Mouse (Mus musculus) midbrain, postnatal 0 days (tissue): Measurements from ENCODE around the gene Hexb. TPM values are rescaled to one million over a fixed set of nuclear protein-coding genes. Genes with fewer than 3 reads are reported as not detected.

Source experiments
- ATAC-seq: fragments of 200-750 bp; cut with Nextera tagmentation; 2 replicates; pipeline ENCODE4 v1.8.0; 2017; ENCODE audit warnings: moderate number of reproducible peaks, mild to moderate bottlenecking, moderate TSS enrichment, moderate library complexity; ENCODE audit not compliant: low FRiP score
- DNase-seq: peaks from one replicate; pipeline ENCODE4 v3.0.0-alpha.2; 2015; ENCODE audit warnings: low spot score
- H3K27ac ChIP-seq: fragments of 300-500 bp; sonication (generic); 2 replicates; pipeline ENCODE4 v1.5.1; 2014; ENCODE audit warnings: low read depth, mild to moderate bottlenecking, low read length, mixed read lengths
- H3K27me3 ChIP-seq: fragments of 300-500 bp; sonication (generic); 2 replicates; pipeline ENCODE4 v1.6.1; 2014; ENCODE audit warnings: low read length, control low read depth, mixed read lengths; ENCODE audit not compliant: insufficient read depth
- H3K36me3 ChIP-seq: fragments of 300-500 bp; sonication (generic); 2 replicates; pipeline ENCODE4 v1.6.1; 2014; ENCODE audit warnings: low read length, control low read depth, mixed read lengths; ENCODE audit not compliant: insufficient read depth
- H3K4me1 ChIP-seq: fragments of 300-500 bp; sonication (generic); 2 replicates; pipeline ENCODE4 v1.6.1; 2014; ENCODE audit warnings: mild to moderate bottlenecking, control low read depth, antibody characterized with exemption, low read length, mixed read lengths; ENCODE audit not compliant: insufficient read depth
- H3K4me2 ChIP-seq: fragments of 300-500 bp; sonication (generic); 2 replicates; pipeline ENCODE4 v1.6.1; 2014; ENCODE audit warnings: low read depth, mild to moderate bottlenecking, low read length, mixed read lengths; ENCODE audit not compliant: poor library complexity, severe bottlenecking
- H3K4me3 ChIP-seq: fragments of 300-500 bp; sonication (generic); 2 replicates; pipeline ENCODE4 v1.5.1; 2014; ENCODE audit warnings: low read depth, mild to moderate bottlenecking, low read length, moderate library complexity
- H3K9ac ChIP-seq: fragments of 300-500 bp; sonication (generic); replicated peaks from 2 replicates; pipeline ENCODE4 v1.6.1; 2014; ENCODE audit warnings: mild to moderate bottlenecking, low read length, moderate library complexity, mixed read lengths; ENCODE audit not compliant: poor library complexity, severe bottlenecking
- H3K9me3 ChIP-seq: fragments of 300-500 bp; sonication (generic); 2 replicates; pipeline ENCODE4 v1.6.1; 2016; ENCODE audit warnings: low read length, control low read depth
- CTCF ChIP-seq: IDR thresholded peaks from 2 replicates; pipeline ENCODE4 v1.5.1; 2016; ENCODE audit warnings: antibody characterized with exemption, mild to moderate bottlenecking
- WGBS: fragments of 180-500 bp; shearing (Covaris S2); extraction: QIAGEN DNeasy Blood & Tissue Kit; methylation state at CpG from one replicate; pipeline ENCODE4 v1.1.7; 2014; 5-methylcytosine and 5-hydroxymethylcytosine counted together
- polyA plus RNA-seq: library from polyadenylated mRNA; unstranded; fragments of >200 nt; fragmentation: Nextera tagmentation; extraction: Ambion mirVana; gene quantifications from 2 replicates; pipeline ENCODE4 v1.2.1, GENCODE M21; 2015
- total RNA-seq: library from RNA; depleted of rRNA; stranded (reverse); fragments of >200 nt; gene quantifications from 2 replicates; pipeline ENCODE4 v1.2.3, GENCODE M21; 2014

Hexb gene
- total and polyA plus RNA-seq, 2 experiments from 2014 or later: 57.7 to 70.5 TPM

DNA sequence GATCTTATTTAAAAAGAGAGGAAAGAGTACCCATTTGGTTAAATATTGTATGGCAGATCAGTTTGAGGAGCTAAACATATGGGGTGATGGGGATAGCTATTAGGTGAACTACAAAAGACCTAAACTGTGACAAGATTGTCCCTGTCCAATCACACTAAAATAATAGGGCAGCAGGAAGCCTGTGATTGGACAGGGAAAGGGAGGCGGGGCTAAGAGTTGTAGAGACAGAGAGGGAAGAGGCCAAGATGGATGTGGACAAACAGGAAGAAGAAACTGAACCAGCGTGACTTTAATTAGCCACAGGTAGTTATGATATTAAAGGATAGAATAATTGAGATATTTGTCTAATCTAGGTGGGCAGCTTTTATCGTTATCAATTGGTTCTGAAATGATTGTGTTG, 21.9 kb upstream of the Hexb start:
- H3K9me3 ChIP-seq: no peaks in the 10 kb centered on the region

DNA sequence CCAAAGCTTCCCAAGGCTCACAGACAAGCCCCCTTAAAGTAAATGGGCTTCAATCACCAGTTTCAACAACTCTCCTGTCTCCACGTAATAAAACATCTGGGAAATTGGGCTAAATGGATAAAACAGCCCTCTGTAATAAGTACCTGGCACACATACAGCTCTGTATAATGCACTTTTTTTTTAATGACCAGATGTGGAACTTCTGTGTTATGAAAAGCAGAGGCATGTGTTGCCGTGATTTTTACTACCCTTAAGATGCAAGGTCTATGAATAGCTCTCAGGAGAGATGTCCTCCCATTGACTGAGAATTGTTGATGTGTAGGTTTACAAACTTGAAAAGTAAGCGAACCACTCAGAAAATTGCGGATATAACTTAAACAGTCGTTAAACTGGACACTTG, 18.0 kb upstream of the Hexb start:
- Histone ChIP-seq H3K36me3 (no peaks in the 10 kb centered on the region), H3K27me3 (no peaks in the 10 kb centered on the region), H3K27ac (no peak overlapping the region), H3K9me3 (no peaks in the 10 kb centered on the region), H3K4me1 (no peaks in the 10 kb centered on the region), H3K9ac (no peak overlapping the region), H3K4me2 (no peak overlapping the region), H3K4me3 (no peak overlapping the region)
- no peak for TF ChIP-seq CTCF
- DNase-seq (no peak), ATAC-seq (no peak)
- 89% methylated on average over 5 of the region's 5 CpGs for WGBS

More for the DNA sequence above, 21.9 kb upstream of the Hexb start:
- Histone ChIP-seq H3K4me1 (no peaks in the 10 kb centered on the region), H3K9ac (no peak overlapping the region), H3K4me3 (no peak overlapping the region), H3K27ac (no peak overlapping the region), H3K36me3 (no peaks in the 10 kb centered on the region), H3K4me2 (no peak overlapping the region), H3K27me3 (no peaks in the 10 kb centered on the region)
- no peak for TF ChIP-seq CTCF
- ATAC-seq (no peak), DNase-seq (no peak)
- 95% methylated on average over 3 of the region's 3 CpGs for WGBS

DNA sequence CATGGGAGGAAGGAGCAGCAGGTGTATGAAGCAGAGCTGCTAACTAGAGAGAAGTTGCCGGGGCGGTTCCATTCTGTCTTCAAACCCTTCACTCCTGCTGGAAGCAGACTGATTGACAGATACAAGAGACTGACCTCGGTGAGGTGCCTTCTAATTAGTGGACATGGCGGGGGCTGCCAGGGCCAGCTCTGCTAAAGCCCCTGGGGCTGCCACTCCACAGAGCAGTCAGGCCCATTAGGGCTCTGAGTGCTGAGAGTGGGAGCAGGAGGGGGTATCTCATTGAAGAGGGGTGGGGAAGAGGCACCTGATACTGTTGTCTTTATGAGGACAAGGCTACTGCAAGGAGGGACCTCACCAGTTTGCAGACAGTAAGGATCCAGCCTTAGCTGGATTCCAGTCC, 17.4 kb upstream of the Hexb start:
- peak; percentile 47; the same call in 1 of the 2 replicates for ATAC-seq
- no peak for DNase-seq

DNA sequence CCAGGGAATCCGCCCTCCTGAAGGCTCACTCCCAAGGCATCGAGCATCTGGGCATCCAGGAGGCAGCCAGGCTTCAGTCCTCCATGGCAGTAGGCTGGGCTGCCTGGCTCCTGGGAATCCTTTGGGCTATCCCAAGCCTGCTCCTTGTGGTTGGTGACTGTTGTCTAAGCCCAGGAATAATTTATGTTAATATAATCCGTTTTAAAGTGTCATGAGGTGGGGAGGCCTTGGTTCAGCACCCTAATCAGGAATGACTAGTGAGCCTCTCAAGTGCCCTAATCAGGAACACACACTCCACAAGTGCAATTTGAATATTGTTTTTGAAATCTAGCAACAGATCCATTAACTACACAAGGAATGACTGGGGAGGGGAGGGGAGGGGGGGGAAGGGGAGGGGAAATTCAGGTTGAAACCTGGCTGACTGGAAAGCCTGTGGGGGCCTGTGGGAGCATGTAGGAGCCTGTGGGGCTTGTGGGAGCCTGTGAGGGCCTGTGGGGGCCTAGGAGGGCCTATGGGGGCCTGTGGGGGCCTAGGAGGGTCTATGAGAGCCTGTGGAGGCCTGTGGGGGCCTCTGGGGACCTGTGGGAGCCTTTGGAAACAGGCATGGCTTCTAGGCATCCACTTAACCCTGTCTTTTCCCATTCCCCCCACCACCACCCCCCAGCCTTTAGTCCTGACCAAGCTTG, 16.6 kb upstream of the Hexb start:
- no peaks in the 10 kb centered on the region for H3K9me3 ChIP-seq
- H3K4me1 ChIP-seq: no peaks in the 10 kb centered on the region
- TF ChIP-seq CTCF: no peak
- WGBS: 53% methylated on average over 3 of the region's 3 CpGs
- ATAC-seq (no peak), DNase-seq (no peak)
- no peak overlapping the region for H3K9ac ChIP-seq
- H3K27me3 ChIP-seq: no peaks in the 10 kb centered on the region
- no peaks in the 10 kb centered on the region for H3K36me3 ChIP-seq
- H3K27ac ChIP-seq: no peak overlapping the region
- H3K4me2 ChIP-seq: no peak overlapping the region
- H3K4me3 ChIP-seq: no peak overlapping the region

More for the DNA sequence above, 17.4 kb upstream of the Hexb start:
- Histone ChIP-seq H3K4me3 (no peak overlapping the region), H3K4me2 (no peak overlapping the region), H3K36me3 (no peaks in the 10 kb centered on the region), H3K27ac (no peak overlapping the region), H3K9ac (no peak overlapping the region), H3K27me3 (no peaks in the 10 kb centered on the region), H3K9me3 (no peaks in the 10 kb centered on the region), H3K4me1 (no peaks in the 10 kb centered on the region)
- TF ChIP-seq CTCF: no peak
- 31% methylated on average over 4 of the region's 4 CpGs for WGBS

DNA sequence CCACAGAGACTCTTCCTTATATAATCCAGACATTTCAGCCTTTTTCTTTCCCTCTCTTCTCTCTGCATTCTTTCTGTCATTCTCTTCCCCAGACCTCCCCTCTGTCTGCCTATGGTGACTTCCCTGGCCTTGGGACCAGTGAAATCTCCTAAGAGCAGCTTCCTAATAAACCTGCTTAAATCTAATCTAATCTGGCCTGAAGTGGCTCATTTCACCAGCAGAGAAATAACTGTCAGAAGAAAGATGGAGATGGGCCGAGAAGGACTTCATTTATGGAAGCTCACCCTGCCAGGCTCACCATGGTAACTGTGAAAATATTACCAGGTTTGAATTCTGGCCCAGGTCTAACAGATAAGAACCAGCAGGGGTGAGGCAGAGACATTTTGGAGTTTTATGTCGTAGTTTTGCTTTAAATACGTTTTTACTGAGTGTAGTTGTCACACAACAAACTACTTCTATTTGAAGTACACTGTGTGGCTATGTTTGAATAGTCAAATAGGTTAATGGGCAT, 10.4 kb upstream of the Hexb start:
- H3K36me3 ChIP-seq: no peaks in the 10 kb centered on the region
- H3K4me2 ChIP-seq: no peak overlapping the region
- TF ChIP-seq CTCF: no peak
- H3K27me3 ChIP-seq: no peaks in the 10 kb centered on the region
- no peak overlapping the region for H3K4me3 ChIP-seq
- ATAC-seq (no peak), DNase-seq (no peak)
- no peaks in the 10 kb centered on the region for H3K9me3 ChIP-seq
- H3K4me1 ChIP-seq: no peaks in the 10 kb centered on the region
- 65% methylated on average over 3 of the region's 3 CpGs for WGBS
- no peak overlapping the region for H3K9ac ChIP-seq
- H3K27ac ChIP-seq: no peak overlapping the region

DNA sequence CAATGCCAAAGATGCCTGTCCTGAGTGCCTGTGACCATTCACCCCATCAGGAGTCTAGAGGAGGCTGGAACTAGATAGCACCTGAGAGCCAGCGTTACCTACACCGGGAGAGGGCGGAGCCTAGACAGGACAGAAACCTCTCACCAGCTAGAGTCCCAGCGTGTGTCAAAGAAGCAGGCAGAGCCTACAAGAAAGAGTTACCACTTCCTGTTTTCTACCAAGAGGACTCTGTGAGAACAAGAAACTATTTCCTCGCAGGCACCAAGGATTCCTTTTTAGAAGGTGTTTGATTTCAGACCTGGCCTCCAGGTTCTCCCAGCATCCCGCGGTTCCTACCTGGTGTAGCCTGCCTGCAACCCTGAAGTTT, 9.9 kb upstream of the Hexb start:
- Histone ChIP-seq H3K36me3 (no peaks in the 10 kb centered on the region), H3K27me3 (no peaks in the 10 kb centered on the region), H3K27ac (no peak overlapping the region), H3K4me2 (no peak overlapping the region), H3K9me3 (no peaks in the 10 kb centered on the region), H3K4me3 (no peak overlapping the region), H3K4me1 (no peaks in the 10 kb centered on the region), H3K9ac (no peak overlapping the region)
- ATAC-seq (no peak), DNase-seq (no peak)
- WGBS: 65% methylated on average over 7 of the region's 7 CpGs
- no peak for TF ChIP-seq CTCF
